Mouse (Mus musculus) CH12.LX (cell line): ENCODE results near the gene Strada. TPM values are rescaled to one million over a fixed set of nuclear protein-coding genes. Genes with fewer than 3 reads are reported as not detected.
A peak's percentile ranks its signal among the peaks of the same experiment; 100 is the strongest.

ENCODE experiments used
- DNase-seq: peaks from one replicate; pipeline ENCODE4 v3.0.0-alpha.2; 2013; ENCODE audit errors: extremely low read depth
- H3K27ac ChIP-seq: 2 replicates; pipeline ENCODE4 v1.5.1; 2012; ENCODE audit warnings: low read depth, mild to moderate bottlenecking, control low read depth, moderate library complexity; ENCODE audit not compliant: insufficient read depth
- H3K27me3 ChIP-seq: replicated peaks from 2 replicates; pipeline ENCODE3; 2012; ENCODE audit warnings: inconsistent platforms
- H3K36me3 ChIP-seq, 2 experiments: replicated peaks in 1 of 2; 2 replicates each; pipeline versions ENCODE3 to v1.6.1; 2012; ENCODE audit warnings: inconsistent platforms in 1 of 2, low read length in 1 of 2, mild to moderate bottlenecking in 1 of 2, mixed read lengths in 1 of 2, moderate library complexity in 1 of 2; ENCODE audit not compliant: control insufficient read depth in 1 of 2, insufficient read depth in 1 of 2
- H3K4me1 ChIP-seq, 2 experiments: 2 replicates each; pipeline ENCODE4 v1.6.1; 2012; ENCODE audit warnings: inconsistent platforms in 1 of 2, moderate library complexity in 1 of 2; ENCODE audit not compliant: insufficient read depth in 2 of 2, control insufficient read depth in 1 of 2
- H3K4me2 ChIP-seq: 2 replicates; pipeline ENCODE4 v1.6.1; 2012; ENCODE audit warnings: low read depth, mild to moderate bottlenecking, control low read depth; ENCODE audit not compliant: poor library complexity, insufficient read depth, severe bottlenecking
- H3K4me3 ChIP-seq, 3 experiments: fragments of 150-350 bp in 1 of 3; sonication (generic) in 1 of 3; replicated peaks in 1 of 3; 2 replicates each; pipeline versions ENCODE3 to v1.5.1; 2011 to 2012; ENCODE audit warnings: low read depth in 2 of 3, low read length in 2 of 3, mild to moderate bottlenecking in 2 of 3, moderate library complexity in 2 of 3, control low read depth in 1 of 3, improper control_type of control experiment in 1 of 3, inconsistent platforms in 1 of 3, mixed read lengths in 1 of 3; ENCODE audit not compliant: poor library complexity in 1 of 3
- H3K79me2 ChIP-seq: replicated peaks from 2 replicates; pipeline ENCODE4 v1.6.1; 2012; ENCODE audit warnings: mild to moderate bottlenecking, moderate library complexity; ENCODE audit not compliant: control insufficient read depth, poor library complexity, insufficient read depth, severe bottlenecking; ENCODE audit errors: extremely low read depth
- H3K9ac ChIP-seq: 2 replicates; pipeline ENCODE4 v1.6.1; 2012; ENCODE audit warnings: low read depth, mild to moderate bottlenecking, control low read depth, moderate library complexity; ENCODE audit not compliant: insufficient read depth
- H3K9me3 ChIP-seq: replicated peaks from 2 replicates; pipeline ENCODE3; 2012; ENCODE audit warnings: low read length, inconsistent platforms, mixed read lengths
- BHLHE40 ChIP-seq: IDR thresholded peaks from 2 replicates; pipeline ENCODE4 v1.6.1; 2011; ENCODE audit warnings: mild to moderate bottlenecking, low read depth, low read length, improper control_type of control experiment
- CHD1 ChIP-seq: IDR thresholded peaks from 2 replicates; pipeline ENCODE4 v1.6.1; 2012; ENCODE audit warnings: low read depth, low read length, improper control_type of control experiment, inconsistent platforms
- CHD2 ChIP-seq: IDR thresholded peaks from 2 replicates; pipeline ENCODE4 v1.6.1; 2011; ENCODE audit warnings: low read length, improper control_type of control experiment
- CTCF ChIP-seq, 2 experiments: IDR thresholded peaks in 1 of 2; conservative IDR thresholded peaks in 1 of 2; 2 replicates each; pipeline ENCODE4 v1.5.1; 2011 to 2012; ENCODE audit warnings: low read depth in 2 of 2, low read length in 2 of 2, improper control_type of control experiment in 1 of 2, inconsistent platforms in 1 of 2, mild to moderate bottlenecking in 1 of 2, moderate library complexity in 1 of 2
- E2F4 ChIP-seq: IDR thresholded peaks from 2 replicates; pipeline ENCODE4 v1.6.1; 2011; ENCODE audit warnings: low read depth, low read length, improper control_type of control experiment; ENCODE audit not compliant: insufficient replicate concordance
- EP300 ChIP-seq: IDR thresholded peaks from 2 replicates; pipeline ENCODE4 v1.6.1; 2011; ENCODE audit warnings: low read length, improper control_type of control experiment
- ETS1 ChIP-seq: conservative IDR thresholded peaks from 2 replicates; pipeline ENCODE4 v1.6.1; 2012; ENCODE audit warnings: low read depth, mild to moderate bottlenecking, inconsistent platforms, low read length, improper control_type of control experiment, moderate library complexity
- GABPA ChIP-seq: IDR thresholded peaks from 2 replicates; pipeline ENCODE4 v1.6.1; 2012; ENCODE audit warnings: low read depth, low read length, improper control_type of control experiment, inconsistent platforms; ENCODE audit not compliant: insufficient replicate concordance
- HCFC1 ChIP-seq: IDR thresholded peaks from 2 replicates; pipeline ENCODE4 v1.6.1; 2012; ENCODE audit warnings: low read depth, mild to moderate bottlenecking, inconsistent platforms, low read length, improper control_type of control experiment
- JUN ChIP-seq: IDR thresholded peaks from 2 replicates; pipeline ENCODE4 v1.6.1; 2011; ENCODE audit warnings: low read depth, mild to moderate bottlenecking, low read length, improper control_type of control experiment, moderate library complexity; ENCODE audit not compliant: insufficient read depth
- JUND ChIP-seq: conservative IDR thresholded peaks from 2 replicates; pipeline ENCODE4 v1.6.1; 2011; ENCODE audit warnings: low read depth, low read length, improper control_type of control experiment
- MAFK ChIP-seq: IDR thresholded peaks from 2 replicates; pipeline ENCODE4 v1.6.1; 2011; ENCODE audit warnings: low read length, improper control_type of control experiment; ENCODE audit not compliant: insufficient replicate concordance
- MAZ ChIP-seq: IDR thresholded peaks from 2 replicates; pipeline ENCODE4 v1.6.1; 2012; ENCODE audit warnings: low read depth, mild to moderate bottlenecking, inconsistent platforms, low read length, improper control_type of control experiment, moderate library complexity
- MEF2A ChIP-seq: IDR thresholded peaks from 2 replicates; pipeline ENCODE4 v1.6.1; 2014; ENCODE audit warnings: low read depth, mild to moderate bottlenecking, inconsistent platforms, low read length, improper control_type of control experiment, borderline replicate concordance
- MXI1 ChIP-seq: IDR thresholded peaks from 2 replicates; pipeline ENCODE4 v1.6.1; 2011; ENCODE audit warnings: mild to moderate bottlenecking, low read depth, low read length, improper control_type of control experiment
- MYC ChIP-seq: IDR thresholded peaks from 2 replicates; pipeline ENCODE4 v1.6.1; 2011; ENCODE audit warnings: low read depth, mild to moderate bottlenecking, improper control_type of control experiment, low read length
- NELFE ChIP-seq: IDR thresholded peaks from 2 replicates; pipeline ENCODE4 v1.6.1; 2011; ENCODE audit warnings: low read depth, low read length, improper control_type of control experiment
- NRF1 ChIP-seq: IDR thresholded peaks from 2 replicates; pipeline ENCODE4 v1.6.1; 2014; ENCODE audit warnings: low read depth, mild to moderate bottlenecking, inconsistent platforms, low read length, improper control_type of control experiment, moderate library complexity
- PAX5 ChIP-seq: IDR thresholded peaks from 2 replicates; pipeline ENCODE4 v1.6.1; 2012; ENCODE audit warnings: low read length, inconsistent platforms, mixed read lengths
- POLR2A ChIP-seq: IDR thresholded peaks from 2 replicates; pipeline ENCODE4 v1.6.1; 2011; ENCODE audit warnings: low read depth, mild to moderate bottlenecking, improper control_type of control experiment, low read length
- POLR2AphosphoS2 ChIP-seq: IDR thresholded peaks from 2 replicates; pipeline ENCODE4 v1.6.1; 2011; ENCODE audit warnings: low read depth, low read length, improper control_type of control experiment
- RAD21 ChIP-seq: IDR thresholded peaks from 2 replicates; pipeline ENCODE4 v1.6.1; 2011; ENCODE audit warnings: low read depth, mild to moderate bottlenecking, low read length, improper control_type of control experiment, moderate library complexity
- RCOR1 ChIP-seq: conservative IDR thresholded peaks from 2 replicates; pipeline ENCODE4 v1.6.1; 2012; ENCODE audit warnings: low read depth, mild to moderate bottlenecking, inconsistent platforms, low read length, improper control_type of control experiment
- SIN3A ChIP-seq: IDR thresholded peaks from 2 replicates; pipeline ENCODE4 v1.6.1; 2012; ENCODE audit warnings: low read length, improper control_type of control experiment, inconsistent platforms
- UBTF ChIP-seq: IDR thresholded peaks from 2 replicates; pipeline ENCODE4 v1.6.1; 2012; ENCODE audit warnings: low read depth, mild to moderate bottlenecking, inconsistent platforms, low read length, improper control_type of control experiment, moderate library complexity
- USF1 ChIP-seq: IDR thresholded peaks from 2 replicates; pipeline ENCODE4 v1.6.1; 2014; ENCODE audit warnings: low read depth, mild to moderate bottlenecking, inconsistent platforms, low read length, improper control_type of control experiment
- USF2 ChIP-seq: conservative IDR thresholded peaks from 2 replicates; pipeline ENCODE4 v1.6.1; 2011; ENCODE audit warnings: low read depth, low read length, improper control_type of control experiment
- ZC3H11A ChIP-seq: IDR thresholded peaks from 2 replicates; pipeline ENCODE4 v1.6.1; 2012; ENCODE audit warnings: low read depth, mild to moderate bottlenecking, inconsistent platforms, low read length, improper control_type of control experiment
- ZKSCAN1 ChIP-seq: IDR thresholded peaks from 2 replicates; pipeline ENCODE4 v1.6.1; 2012; ENCODE audit warnings: low read depth, inconsistent platforms, low read length, improper control_type of control experiment, borderline replicate concordance
- ZMIZ1 ChIP-seq: IDR thresholded peaks from 2 replicates; pipeline ENCODE4 v1.6.1; 2012; ENCODE audit warnings: low read depth, mild to moderate bottlenecking, inconsistent platforms, low read length, improper control_type of control experiment
- ZNF384 ChIP-seq: IDR thresholded peaks from 2 replicates; pipeline ENCODE4 v1.6.1; 2012; ENCODE audit warnings: low read depth, low read length, improper control_type of control experiment, inconsistent platforms
- dilution Hi-C: fragments of 300-500 bp; cut with MboI; formaldehyde crosslinking; loops from 2 replicates; pipeline ENCODE4 v1.14.3; 2020; ENCODE audit warnings: low sequenced_read_pairs; ENCODE audit not compliant: extremely low pct_unique_long_range_greater_than_20kb, extremely low pct_ligation_motif_present
- in situ Hi-C: fragments of 300-500 bp; cut with MboI; formaldehyde crosslinking; loops from 3 replicates; pipeline ENCODE4 v1.14.3; 2019; ENCODE audit warnings: low sequenced_read_pairs, low pct_ligation_motif_present, low pct_unique_long_range_greater_than_20kb, mixed read lengths
- polyA plus RNA-seq: library from polyadenylated mRNA; unstranded; fragments of >175 nt; gene quantifications from 2 replicates; pipeline ENCODE4 v1.2.1, GENCODE M21; 2012; ENCODE audit warnings: low read depth; ENCODE audit not compliant: insufficient read length
- total RNA-seq, 2 experiments: library from RNA; depleted of rRNA; stranded (reverse); fragments of 300-350 nt in 1 of 2; fragments of >200 nt in 1 of 2; gene quantifications; 2 replicates each; pipeline ENCODE4 v1.2.3; 2012 to 2014

The Strada gene
- total and polyA plus RNA-seq, 3 experiments = 36.8 to 51.7 (median 41.7) TPM

- no peak for TF ChIP-seq MAFK
- peak; percentile 55; the same call in 1 of the 2 replicates for TF ChIP-seq RCOR1
- TF ChIP-seq BHLHE40 = peak; percentile 73
- TF ChIP-seq NRF1 = no peak
- no peak for TF ChIP-seq GABPA
- TF ChIP-seq ZKSCAN1 = no peak
- peak; percentile 82; the same call in 1 of the 2 replicates for TF ChIP-seq MXI1
- no peak for TF ChIP-seq CTCF (conservative IDR thresholded peaks at IDR 0.05 in 1 of 2, IDR thresholded peaks at IDR 0.05 in 1 of 2; ENCODE audit: low read depth in 2 of 2, low read length in 2 of 2)
- no peak for TF ChIP-seq PAX5
- peak; percentile 70; the same call in 1 of the 2 replicates for TF ChIP-seq NELFE
- peak; percentile 10; the same call in 1 of the 2 replicates for TF ChIP-seq CHD2
- no peak for TF ChIP-seq USF2
- TF ChIP-seq E2F4 = no peak
- TF ChIP-seq USF1 = no peak
- TF ChIP-seq MAZ = 0 out of 2 replicates have a peak, but pooled peaks have one; percentile 62
- TF ChIP-seq ZNF384 = peak; percentile 22; the same call in 1 of the 2 replicates
- no peak for TF ChIP-seq JUN
- no peak for TF ChIP-seq POLR2AphosphoS2
- peak; percentile 84 for TF ChIP-seq MYC
These were observed 21.5 kb downstream of the Strada start (continued) for GRCm38 (mm10) chr11:106180449-106180801.

DNA sequence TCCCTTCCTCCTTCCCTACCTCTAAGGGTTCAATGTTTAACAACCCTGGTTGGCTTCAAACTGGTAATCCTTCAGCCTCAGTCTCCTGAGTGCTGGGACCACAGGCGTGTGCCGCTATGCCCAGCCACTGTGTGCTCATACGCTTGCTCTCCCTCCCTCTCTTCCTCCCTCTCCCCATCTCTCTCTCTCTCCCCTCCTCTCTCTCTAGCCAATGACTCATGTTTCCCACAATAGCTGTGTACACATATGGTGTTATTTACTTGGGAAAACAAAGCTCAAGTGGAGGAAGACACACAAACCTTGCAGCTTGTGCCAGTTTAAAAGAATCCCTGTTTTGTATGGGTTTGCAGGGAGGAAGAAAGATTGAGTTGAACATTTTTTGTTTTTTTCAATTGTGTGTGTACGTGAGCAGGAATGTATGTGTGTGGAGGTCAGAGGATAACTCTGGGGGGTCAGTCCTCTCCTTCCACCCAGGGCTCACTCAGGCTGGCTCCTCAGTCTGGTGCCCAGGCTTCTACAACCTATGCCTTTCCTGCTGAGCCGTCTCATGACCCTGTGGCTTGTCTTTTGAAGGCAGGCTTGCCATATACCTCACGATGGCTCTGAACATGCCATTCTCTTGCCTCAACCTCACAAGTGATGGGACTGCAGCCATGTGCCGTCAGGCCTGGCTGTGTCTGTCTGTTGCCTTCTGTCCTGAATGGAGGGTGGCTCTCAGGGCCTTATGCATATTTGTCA lies 22.1 kb downstream of the Strada start:
- in situ Hi-C loops = no loop called here
- DNase-seq = no peak
- H3K27ac ChIP-seq = peak overlapping the region; percentile 85
- TF ChIP-seq JUND (peak; percentile 66; the same call in 1 of the 2 replicates), RCOR1 (no peak), BHLHE40 (no peak), USF1 (no peak), EP300 (no peak), CHD2 (peak; percentile 35; the same call in 1 of the 2 replicates), POLR2A (no peak; the same call in 1 of the 2 replicates), ETS1 (no peak), SIN3A (no peak), MEF2A (peak; percentile 76), ZKSCAN1 (no peak), NRF1 (0 out of 2 replicates have a peak, but pooled peaks have one; percentile 23), PAX5 (no peak), MXI1 (no peak), POLR2AphosphoS2 (peak; percentile 79; the same call in 1 of the 2 replicates), RAD21 (no peak), MAZ (no peak; the same call in 1 of the 2 replicates), USF2 (no peak), GABPA (no peak), UBTF (no peak), JUN (peak; percentile 59), CHD1 (0 out of 2 replicates have a peak, but pooled peaks have one; percentile 75), MAFK (no peak), ZMIZ1 (peak; percentile 22; the same call in 1 of the 2 replicates), ZC3H11A (no peak), HCFC1 (no peak), MYC (no peak), CTCF (conservative IDR thresholded peaks at IDR 0.05 in 1 of 2, IDR thresholded peaks at IDR 0.05 in 1 of 2; ENCODE audit: low read depth in 2 of 2, low read length in 2 of 2) (no peak), ZNF384 (no peak), E2F4 (no peak)

More for the DNA sequence above, 22.1 kb downstream of the Strada start:
- no peaks in the 10 kb centered on the region for H3K9me3 ChIP-seq
- H3K4me2 ChIP-seq = peak overlapping the region; percentile 83
- H3K27me3 ChIP-seq = no peaks in the 10 kb centered on the region
- H3K36me3 ChIP-seq = peaks cover 7 to 42% of the 10 kb centered on the region in 2 experiments
- peaks cover 19 to 34% of the 10 kb centered on the region in 2 experiments for H3K4me1 ChIP-seq
- dilution Hi-C loops = no loop called here
- H3K9ac ChIP-seq = no peak overlapping the region
- H3K79me2 ChIP-seq = no peaks in the 10 kb centered on the region
- H3K4me3 ChIP-seq = peak overlapping the region in 1 of 3 experiments; percentile 8
